Mouse (Mus musculus): ENCODE measurements around the gene 4933424G06Rik. TPM values are rescaled to one million over a fixed set of nuclear protein-coding genes. Genes with fewer than 3 reads are reported as not detected.

Gene 4933424G06Rik
- polyA plus RNA-seq, 1 experiment from 2014 or later: 0.11 TPM

GRCm38 (mm10) chr1:36671260-36671659 lies 38.7 kb upstream of the 4933424G06Rik start:
- ATAC-seq: no peak
- TF ChIP-seq EP300 (IDR thresholded peaks at IDR 0.05): no peak
- no peak for TF ChIP-seq CTCF (IDR thresholded peaks at IDR 0.05)
- H3K4me2 ChIP-seq (replicated peaks; ENCODE audit: low read depth, low read length): no peak overlapping the region
- H3K4me1 ChIP-seq (ENCODE audit: insufficient read depth, low read depth, low read length): no peaks in the 10 kb centered on the region
- H3K36me3 ChIP-seq (ENCODE audit: insufficient read depth, low read length): no peaks in the 10 kb centered on the region
- 89% methylated on average over 10 of the region's 10 CpGs for WGBS
- H3K4me3 ChIP-seq (ENCODE audit: low read depth, low read length): no peak overlapping the region
- DNase-seq (ENCODE audit: low spot score): no peak
- H3K27me3 ChIP-seq (replicated peaks; ENCODE audit: insufficient read depth, low read length): no peaks in the 10 kb centered on the region
- H3K27ac ChIP-seq (ENCODE audit: low read length): no peak overlapping the region
- no peaks in the 10 kb centered on the region for H3K9me3 ChIP-seq (ENCODE audit: low read length)
- no peak overlapping the region for H3K9ac ChIP-seq (replicated peaks; ENCODE audit: low read depth)

- TF ChIP-seq EP300 (IDR thresholded peaks at IDR 0.05): no peak
- no peak for TF ChIP-seq CTCF (IDR thresholded peaks at IDR 0.05)
- Histone ChIP-seq H3K4me2 (replicated peaks; ENCODE audit: low read depth, low read length) (no peak overlapping the region), H3K27me3 (replicated peaks; ENCODE audit: insufficient read depth, low read length) (no peaks in the 10 kb centered on the region), H3K9me3 (ENCODE audit: low read length) (no peaks in the 10 kb centered on the region), H3K36me3 (ENCODE audit: insufficient read depth, low read length) (no peaks in the 10 kb centered on the region), H3K9ac (replicated peaks; ENCODE audit: low read depth) (no peak overlapping the region), H3K4me3 (ENCODE audit: low read depth, low read length) (no peak overlapping the region), H3K4me1 (ENCODE audit: insufficient read depth, low read depth, low read length) (no peaks in the 10 kb centered on the region), H3K27ac (ENCODE audit: low read length) (no peak overlapping the region)
- WGBS: 48% methylated on average over 16 of the region's 16 CpGs
- ATAC-seq (no peak), DNase-seq (ENCODE audit: low spot score) (no peak)
Observed at GRCm38 (mm10) chr1:36672648-36673350, 37.1 kb upstream of the 4933424G06Rik start.

GRCm38 (mm10) chr1:36674936-36675335 lies 35.0 kb upstream of the 4933424G06Rik start:
- DNase-seq (ENCODE audit: low spot score): no peak
- 26% methylated on average over 3 of the region's 3 CpGs for WGBS
- H3K27ac ChIP-seq (ENCODE audit: low read length): no peak overlapping the region
- no peak overlapping the region for H3K9ac ChIP-seq (replicated peaks; ENCODE audit: low read depth)
- no peak overlapping the region for H3K4me3 ChIP-seq (ENCODE audit: low read depth, low read length)
- TF ChIP-seq CTCF (IDR thresholded peaks at IDR 0.05): no peak
- no peak for TF ChIP-seq EP300 (IDR thresholded peaks at IDR 0.05)
- H3K36me3 ChIP-seq (ENCODE audit: insufficient read depth, low read length): no peaks in the 10 kb centered on the region
- ATAC-seq: no peak
- H3K4me2 ChIP-seq (replicated peaks; ENCODE audit: low read depth, low read length): no peak overlapping the region
- no peaks in the 10 kb centered on the region for H3K9me3 ChIP-seq (ENCODE audit: low read length)
- no peaks in the 10 kb centered on the region for H3K27me3 ChIP-seq (replicated peaks; ENCODE audit: insufficient read depth, low read length)
- no peaks in the 10 kb centered on the region for H3K4me1 ChIP-seq (ENCODE audit: insufficient read depth, low read depth, low read length)

GRCm38 (mm10) chr1:36680893-36681292 lies 29.1 kb upstream of the 4933424G06Rik start:
- H3K27ac ChIP-seq (ENCODE audit: low read length): no peak overlapping the region
- H3K27me3 ChIP-seq (replicated peaks; ENCODE audit: insufficient read depth, low read length): no peaks in the 10 kb centered on the region
- H3K36me3 ChIP-seq (ENCODE audit: insufficient read depth, low read length): no peaks in the 10 kb centered on the region
- H3K9me3 ChIP-seq (ENCODE audit: low read length): no peaks in the 10 kb centered on the region
- H3K4me1 ChIP-seq (ENCODE audit: insufficient read depth, low read depth, low read length): no peaks in the 10 kb centered on the region
- H3K4me2 ChIP-seq (replicated peaks; ENCODE audit: low read depth, low read length): no peak overlapping the region
- DNase-seq (ENCODE audit: low spot score) (no peak), ATAC-seq (no peak)
- WGBS: 70% methylated on average over 7 of the region's 7 CpGs
- no peak overlapping the region for H3K4me3 ChIP-seq (ENCODE audit: low read depth, low read length)
- TF ChIP-seq EP300 (IDR thresholded peaks at IDR 0.05) (no peak), CTCF (IDR thresholded peaks at IDR 0.05) (no peak)
- no peak overlapping the region for H3K9ac ChIP-seq (replicated peaks; ENCODE audit: low read depth)

DNA sequence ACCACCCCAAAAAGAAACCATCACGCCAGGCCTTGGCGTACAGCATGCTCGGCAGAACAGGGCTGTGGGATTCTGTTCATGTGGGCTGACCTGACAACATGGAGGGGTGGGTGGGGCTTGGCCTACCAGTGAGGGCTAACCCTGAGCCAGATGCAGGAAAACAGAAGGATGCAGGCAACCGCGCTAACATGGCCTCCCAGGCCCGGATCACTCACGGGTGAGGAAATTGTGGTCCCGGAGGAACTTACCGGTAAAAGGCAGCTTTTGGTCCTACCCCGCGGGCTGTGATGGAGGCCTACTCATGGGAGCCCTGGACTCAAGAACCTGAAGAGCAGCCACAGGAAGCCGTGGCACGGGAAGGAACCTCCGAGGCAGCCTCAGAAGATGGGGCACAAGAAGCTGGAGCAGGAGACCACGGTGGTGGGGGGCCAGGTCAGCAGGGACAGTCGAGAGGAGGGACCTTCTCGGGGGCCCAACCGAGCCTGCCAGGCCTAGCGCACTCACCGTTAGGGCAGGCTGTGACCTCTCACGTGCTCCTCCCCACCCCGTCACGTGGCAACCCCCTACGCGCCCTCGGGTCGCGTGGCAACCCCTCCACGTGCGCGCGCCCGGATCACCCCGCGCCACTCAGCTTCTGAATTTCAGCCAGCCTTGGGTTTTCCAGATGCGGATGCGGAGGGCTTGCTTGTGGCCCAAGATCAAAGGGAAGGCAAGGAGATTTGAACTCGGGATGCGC lies 27.2 kb upstream of the 4933424G06Rik start, which contains the start of gene Fam178b:
TSS of gene Fam178b (minus strand) at position 564 of the 736 bp plus-strand sequence.
- Histone ChIP-seq H3K9me3 (ENCODE audit: low read length) (no peaks in the 10 kb centered on the region), H3K27ac (ENCODE audit: low read length) (no peak within 1 kb of the TSS), H3K4me1 (ENCODE audit: insufficient read depth, low read depth, low read length) (no peaks in the 10 kb centered on the region), H3K9ac (replicated peaks; ENCODE audit: low read depth) (no peak within 1 kb of the TSS), H3K4me3 (ENCODE audit: low read depth, low read length) (no peak within 1 kb of the TSS), H3K27me3 (replicated peaks; ENCODE audit: insufficient read depth, low read length) (no peaks in the 10 kb centered on the region), H3K4me2 (replicated peaks; ENCODE audit: low read depth, low read length) (no peak within 1 kb of the TSS), H3K36me3 (ENCODE audit: insufficient read depth, low read length) (no peaks in the 10 kb centered on the region)
- TF ChIP-seq CTCF (IDR thresholded peaks at IDR 0.05) (no peak), EP300 (IDR thresholded peaks at IDR 0.05) (no peak)
- WGBS: 92% methylated on average over 39 of the region's 39 CpGs
- ATAC-seq (no peak), DNase-seq (ENCODE audit: low spot score) (no peak)

- Histone ChIP-seq H3K36me3 (ENCODE audit: insufficient read depth, low read length) (no peaks in the 10 kb centered on the region), H3K4me1 (ENCODE audit: insufficient read depth, low read depth, low read length) (no peaks in the 10 kb centered on the region), H3K4me2 (replicated peaks; ENCODE audit: low read depth, low read length) (no peak overlapping the region), H3K4me3 (ENCODE audit: low read depth, low read length) (no peak overlapping the region), H3K27me3 (replicated peaks; ENCODE audit: insufficient read depth, low read length) (no peaks in the 10 kb centered on the region), H3K9ac (replicated peaks; ENCODE audit: low read depth) (no peak overlapping the region), H3K9me3 (ENCODE audit: low read length) (no peaks in the 10 kb centered on the region), H3K27ac (ENCODE audit: low read length) (no peak overlapping the region)
- 10% methylated on average over 13 of the region's 13 CpGs for WGBS
- ATAC-seq (peak; percentile 88), DNase-seq (ENCODE audit: low spot score) (peak; percentile 87)
- no peak for TF ChIP-seq EP300 (IDR thresholded peaks at IDR 0.05)
- TF ChIP-seq CTCF (IDR thresholded peaks at IDR 0.05): peak; percentile 93
Observed at GRCm38 (mm10) chr1:36683810-36684467, 26.0 kb upstream of the 4933424G06Rik start.

All from lung, postnatal 0 days (tissue).